Mouse (Mus musculus) liver, embryonic 16.5 days (tissue): ENCODE measurements around the gene Gm49380. TPM values are rescaled to one million over a fixed set of nuclear protein-coding genes. Genes with fewer than 3 reads are reported as not detected.

Experiments
- ATAC-seq: fragments of 200-750 bp; cut with Nextera tagmentation; 2 replicates; pipeline ENCODE4 v1.8.0; 2017; ENCODE audit warnings: low read depth, mild to moderate bottlenecking, moderate number of reproducible peaks, moderate library complexity
- H3K27ac ChIP-seq: fragments of 300-500 bp; sonication (generic); 2 replicates; pipeline ENCODE4 v1.5.1; 2014; ENCODE audit warnings: mild to moderate bottlenecking, low read length
- H3K27me3 ChIP-seq: fragments of 300-500 bp; sonication (generic); 2 replicates; pipeline ENCODE4 v1.6.1; 2014; ENCODE audit warnings: low read depth, low read length, mixed read lengths; ENCODE audit not compliant: control insufficient read depth, insufficient read depth
- H3K36me3 ChIP-seq: fragments of 300-500 bp; sonication (generic); 2 replicates; pipeline ENCODE4 v1.6.1; 2014; ENCODE audit warnings: mild to moderate bottlenecking; ENCODE audit not compliant: control insufficient read depth, insufficient read depth
- H3K4me1 ChIP-seq: fragments of 300-500 bp; sonication (generic); 2 replicates; pipeline ENCODE4 v1.6.1; 2014; ENCODE audit warnings: low read depth, low read length, mixed read lengths; ENCODE audit not compliant: control insufficient read depth
- H3K4me2 ChIP-seq: fragments of 300-500 bp; sonication (generic); 2 replicates; pipeline ENCODE4 v1.6.1; 2014; ENCODE audit warnings: low read depth, low read length, mixed read lengths
- H3K4me3 ChIP-seq: fragments of 300-500 bp; sonication (generic); 2 replicates; pipeline ENCODE4 v1.5.1; 2014; ENCODE audit warnings: low read depth, mild to moderate bottlenecking, low read length
- H3K9ac ChIP-seq: fragments of 300-500 bp; sonication (generic); 2 replicates; pipeline ENCODE4 v1.6.1; 2014; ENCODE audit warnings: low read depth, low read length
- H3K9me3 ChIP-seq: fragments of 300-500 bp; sonication (generic); replicated peaks from 2 replicates; pipeline ENCODE4 v1.6.1; 2016; ENCODE audit warnings: low read length; ENCODE audit not compliant: control insufficient read depth
- WGBS: fragments of 180-500 bp; shearing (Covaris S2); extraction: QIAGEN DNeasy Blood & Tissue Kit; methylation state at CpG from one replicate; pipeline ENCODE4 v1.1.7; 2014; ENCODE audit not compliant: insufficient replicate concordance; 5-methylcytosine and 5-hydroxymethylcytosine counted together
- polyA plus RNA-seq: library from polyadenylated mRNA; unstranded; fragments of >200 nt; fragmentation: Nextera tagmentation; extraction: Ambion mirVana; gene quantifications from 2 replicates; pipeline ENCODE4 v1.2.1, GENCODE M21; 2015

Gm49380 gene
- polyA plus RNA-seq, 1 experiment from 2014 or later, result not detected

DNA sequence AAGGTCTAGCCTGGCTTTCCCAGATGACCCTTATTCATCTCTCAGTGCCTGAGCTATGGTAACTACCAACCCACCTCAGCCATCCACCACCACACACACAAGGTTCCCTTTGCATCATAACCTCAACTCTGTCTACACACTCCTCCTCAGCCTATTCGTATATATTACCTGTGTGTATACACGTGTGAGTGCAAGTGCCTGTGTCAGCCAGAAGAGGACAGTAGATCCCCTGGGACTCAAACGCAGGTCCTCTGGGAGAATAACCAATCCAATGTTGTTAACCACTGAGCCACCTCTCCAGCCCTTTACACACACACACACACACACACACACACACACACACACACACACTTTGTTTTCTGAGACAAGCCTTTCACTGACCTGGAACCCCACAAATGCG, 82.7 kb downstream of the Gm49380 start:
- H3K9ac ChIP-seq, result no peak overlapping the region
- no peaks in the 10 kb centered on the region for H3K4me1 ChIP-seq
- ATAC-seq, result no peak
- no peaks in the 10 kb centered on the region for H3K27me3 ChIP-seq
- H3K4me2 ChIP-seq, result no peak overlapping the region
- no peak overlapping the region for H3K4me3 ChIP-seq
- H3K36me3 ChIP-seq, result no peaks in the 10 kb centered on the region
- no peak overlapping the region for H3K27ac ChIP-seq
- H3K9me3 ChIP-seq, result no peaks in the 10 kb centered on the region
- WGBS, result 63% methylated on average over 4 of the region's 4 CpGs

DNA sequence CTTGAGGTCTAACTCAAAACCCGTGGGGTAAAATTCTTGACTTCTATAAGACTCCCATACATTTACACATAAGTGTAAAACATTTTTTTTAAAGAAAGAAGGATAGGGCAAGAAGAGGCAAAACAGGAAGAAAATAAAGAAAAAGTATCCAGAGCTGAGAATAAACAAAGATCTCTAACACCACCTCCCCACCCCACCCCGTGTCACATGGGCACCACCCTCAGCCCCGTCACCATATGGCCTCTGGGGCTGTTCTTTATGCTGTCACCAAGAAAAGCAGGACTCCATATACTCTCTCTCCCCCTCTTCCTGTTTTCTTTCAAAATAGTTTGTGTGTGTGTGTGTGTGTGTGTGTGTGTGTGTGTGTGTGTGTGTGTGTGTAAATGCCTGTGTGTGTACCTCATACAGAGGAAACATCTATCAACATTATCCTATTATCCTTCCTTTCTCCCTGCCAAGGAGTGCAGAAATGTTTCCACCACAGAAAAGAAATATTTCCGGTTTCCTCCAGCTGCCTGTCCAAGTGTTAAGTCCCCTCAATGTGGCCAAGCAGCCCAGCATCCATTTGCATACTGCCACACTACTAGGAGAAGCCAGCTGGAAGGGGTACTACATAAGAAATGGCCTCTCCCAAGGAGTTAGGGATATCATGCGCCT, 83.6 kb downstream of the Gm49380 start:
- no peaks in the 10 kb centered on the region for H3K4me1 ChIP-seq
- ATAC-seq, result no peak
- no peak overlapping the region for H3K4me3 ChIP-seq
- no peak overlapping the region for H3K27ac ChIP-seq
- no peaks in the 10 kb centered on the region for H3K9me3 ChIP-seq
- H3K9ac ChIP-seq, result no peak overlapping the region
- no peaks in the 10 kb centered on the region for H3K27me3 ChIP-seq
- WGBS, result 25% methylated on average over 5 of the region's 5 CpGs
- H3K4me2 ChIP-seq, result no peak overlapping the region
- no peaks in the 10 kb centered on the region for H3K36me3 ChIP-seq

DNA sequence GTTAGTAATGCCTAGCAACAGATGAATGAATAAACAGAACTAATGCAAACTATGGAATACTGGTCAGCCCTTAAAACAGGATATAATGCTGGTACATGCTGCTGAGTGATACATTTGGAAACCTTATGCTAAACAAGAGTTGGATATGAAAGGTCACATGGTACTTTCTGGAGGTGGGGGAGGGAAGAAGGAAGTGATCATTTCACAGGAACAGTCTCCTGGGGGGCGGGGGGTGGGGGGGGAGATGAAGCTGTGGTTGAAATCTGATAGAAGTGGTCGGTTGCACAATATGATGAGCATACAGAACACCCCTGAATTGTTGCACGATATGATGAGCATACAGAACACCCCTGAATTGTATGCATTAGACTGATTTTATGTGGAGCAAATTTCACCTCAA, 89.2 kb downstream of the Gm49380 start:
- Histone ChIP-seq H3K4me1 (no peaks in the 10 kb centered on the region), H3K4me3 (no peak overlapping the region), H3K9ac (no peak overlapping the region), H3K27ac (no peak overlapping the region), H3K9me3 (no peaks in the 10 kb centered on the region), H3K27me3 (no peaks in the 10 kb centered on the region), H3K36me3 (no peaks in the 10 kb centered on the region), H3K4me2 (no peak overlapping the region)
- WGBS, result 44% methylated on average over 3 of the region's 3 CpGs
- no peak for ATAC-seq

DNA sequence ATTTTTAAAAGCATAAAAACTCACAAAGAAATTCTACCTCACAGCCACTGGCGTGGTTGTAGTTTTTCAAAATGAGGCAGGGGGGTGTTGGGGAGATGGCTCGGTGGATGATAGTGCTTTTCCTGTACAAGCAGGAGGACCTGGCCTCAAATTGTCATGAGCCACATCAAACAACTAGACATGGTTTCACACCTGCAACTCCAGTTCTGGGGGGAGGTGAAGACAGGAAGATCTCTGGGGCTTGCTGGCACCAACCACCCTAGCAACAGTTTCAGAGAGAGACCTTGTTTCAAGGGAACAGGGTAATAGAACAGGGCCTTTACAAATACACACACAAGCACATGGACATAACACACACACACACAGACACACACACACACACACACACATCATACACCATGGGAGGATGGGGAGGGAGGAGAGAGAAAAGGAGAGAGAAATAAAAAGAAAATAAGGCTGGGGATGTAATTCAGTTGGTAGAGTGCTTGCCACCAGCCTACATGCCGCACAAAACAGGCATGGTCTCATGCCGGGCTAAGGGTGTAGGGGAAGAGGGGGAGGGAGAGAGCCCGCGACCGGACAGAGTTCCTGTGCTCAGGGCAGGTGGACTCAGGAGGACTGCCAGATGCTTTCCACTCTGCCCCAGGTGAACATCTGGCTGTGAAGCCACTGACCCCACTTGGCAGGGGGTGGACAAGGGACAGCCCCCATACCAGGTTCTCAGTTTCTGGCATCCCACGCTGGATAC, 91.0 kb downstream of the Gm49380 start:
- Histone ChIP-seq H3K4me2 (no peak overlapping the region), H3K4me1 (no peaks in the 10 kb centered on the region), H3K27me3 (no peaks in the 10 kb centered on the region), H3K27ac (no peak overlapping the region), H3K36me3 (no peaks in the 10 kb centered on the region), H3K4me3 (no peak overlapping the region), H3K9ac (no peak overlapping the region), H3K9me3 (no peaks in the 10 kb centered on the region)
- WGBS, result 58% methylated on average over 8 of the region's 8 CpGs
- ATAC-seq, result no peak

DNA sequence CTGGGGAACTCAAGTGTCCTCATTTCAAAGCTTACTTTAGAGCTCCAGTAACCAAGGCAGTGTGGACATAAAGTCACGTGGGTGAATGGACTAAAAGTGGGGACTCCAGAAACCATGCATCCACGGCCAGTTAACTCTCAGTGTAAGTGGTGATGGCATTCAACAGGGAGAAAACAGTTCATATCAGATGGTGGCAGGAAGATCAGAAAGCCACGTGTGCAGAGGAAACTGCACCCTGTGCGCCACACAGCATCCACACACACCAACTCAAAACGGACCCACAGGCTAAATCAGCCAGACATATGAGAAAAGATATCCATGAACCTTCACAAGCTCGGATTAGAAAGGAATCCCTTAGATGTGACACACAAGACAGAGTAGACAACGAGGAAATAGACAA, 93.3 kb downstream of the Gm49380 start:
- Histone ChIP-seq H3K27me3 (no peaks in the 10 kb centered on the region), H3K36me3 (no peaks in the 10 kb centered on the region), H3K9me3 (no peaks in the 10 kb centered on the region), H3K27ac (no peak overlapping the region), H3K4me3 (no peak overlapping the region), H3K9ac (no peak overlapping the region), H3K4me2 (no peak overlapping the region), H3K4me1 (no peaks in the 10 kb centered on the region)
- 51% methylated on average over 7 of the region's 7 CpGs for WGBS
- no peak for ATAC-seq

DNA sequence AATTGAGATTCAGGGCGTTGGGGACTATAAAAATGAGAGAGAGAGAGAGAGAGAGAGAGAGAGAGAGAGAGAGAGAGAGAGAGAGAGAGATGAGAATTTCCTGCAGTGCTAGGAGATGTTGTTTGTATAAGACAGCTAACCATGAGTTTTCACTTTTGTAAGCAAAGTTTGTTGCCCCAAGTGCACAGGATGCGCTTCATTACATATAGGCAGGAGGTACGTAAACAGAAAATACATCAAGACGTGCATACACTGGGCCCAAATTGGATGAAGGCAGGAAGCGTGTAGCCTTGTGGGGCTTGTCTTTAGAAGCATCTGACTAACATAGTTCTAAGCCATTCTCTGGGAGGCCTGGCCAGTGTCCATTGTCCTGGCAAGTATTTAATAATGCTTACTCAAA, 95.5 kb downstream of the Gm49380 start:
- no peaks in the 10 kb centered on the region for H3K9me3 ChIP-seq
- WGBS, result 58% methylated on average over 5 of the region's 5 CpGs
- no peaks in the 10 kb centered on the region for H3K27me3 ChIP-seq
- H3K4me2 ChIP-seq, result no peak overlapping the region
- H3K9ac ChIP-seq, result no peak overlapping the region
- H3K36me3 ChIP-seq, result no peaks in the 10 kb centered on the region
- H3K27ac ChIP-seq, result no peak overlapping the region
- no peak overlapping the region for H3K4me3 ChIP-seq
- ATAC-seq, result no peak
- no peaks in the 10 kb centered on the region for H3K4me1 ChIP-seq

Other genes starting within 250 kb of the Gm49380 start
- 0.19 and 0.38 TPM in 2 replicates for gene Thy1, start 70.1 kb downstream of the Gm49380 start, polyA plus RNA-seq
- 2.7 and 3.2 TPM in 2 replicates for gene Usp2, start 46.5 kb downstream of the Gm49380 start, polyA plus RNA-seq
- 0.04 TPM in 1 of 2 replicates, not detected in the other for gene Mfrp, start 11.8 kb downstream of the Gm49380 start, polyA plus RNA-seq
- 0.29 and 0.52 TPM in 2 replicates for gene C1qtnf5, start 6.3 kb downstream of the Gm49380 start, polyA plus RNA-seq
- gene Rnf26, start within 50 bp of the Gm49380 start, polyA plus RNA-seq, result 27.1 and 32.3 TPM in 2 replicates
- gene Mcam, start 21.0 kb upstream of the Gm49380 start, polyA plus RNA-seq, result 4.5 and 5.6 TPM in 2 replicates
- gene Cbl, start 120.5 kb upstream of the Gm49380 start, polyA plus RNA-seq, result 4.4 and 5.0 TPM in 2 replicates
- not detected in 2 replicates for gene Ccdc153, start 127.2 kb upstream of the Gm49380 start, polyA plus RNA-seq
- gene Pdzd3, start 138.0 kb upstream of the Gm49380 start, polyA plus RNA-seq, result 0.04 and 0.14 TPM in 2 replicates
- gene Nlrx1, start 155.1 kb upstream of the Gm49380 start, polyA plus RNA-seq, result 4.3 and 5.0 TPM in 2 replicates
- gene Abcg4, start 175.1 kb upstream of the Gm49380 start, polyA plus RNA-seq, result 16.0 and 17.9 TPM in 2 replicates
- 10.1 and 12.6 TPM in 2 replicates for gene Hinfp, start 192.2 kb upstream of the Gm49380 start, polyA plus RNA-seq
- gene C2cd2l, start 206.8 kb upstream of the Gm49380 start, polyA plus RNA-seq, result 7.8 and 9.1 TPM in 2 replicates
- gene Dpagt1, start 212.5 kb upstream of the Gm49380 start, polyA plus RNA-seq, result 17.5 and 20.1 TPM in 2 replicates
- gene H2afx, start 221.2 kb upstream of the Gm49380 start, polyA plus RNA-seq, result 191 and 216 TPM in 2 replicates
- 1,376 and 1,388 TPM in 2 replicates for gene Hmbs, start 230.7 kb upstream of the Gm49380 start, polyA plus RNA-seq
- gene Vps11, start 248.2 kb upstream of the Gm49380 start, polyA plus RNA-seq, result 14.3 and 14.4 TPM in 2 replicates